12 mouse cellular contexts compared by ENCODE assay signal in the genomic region with DNA sequence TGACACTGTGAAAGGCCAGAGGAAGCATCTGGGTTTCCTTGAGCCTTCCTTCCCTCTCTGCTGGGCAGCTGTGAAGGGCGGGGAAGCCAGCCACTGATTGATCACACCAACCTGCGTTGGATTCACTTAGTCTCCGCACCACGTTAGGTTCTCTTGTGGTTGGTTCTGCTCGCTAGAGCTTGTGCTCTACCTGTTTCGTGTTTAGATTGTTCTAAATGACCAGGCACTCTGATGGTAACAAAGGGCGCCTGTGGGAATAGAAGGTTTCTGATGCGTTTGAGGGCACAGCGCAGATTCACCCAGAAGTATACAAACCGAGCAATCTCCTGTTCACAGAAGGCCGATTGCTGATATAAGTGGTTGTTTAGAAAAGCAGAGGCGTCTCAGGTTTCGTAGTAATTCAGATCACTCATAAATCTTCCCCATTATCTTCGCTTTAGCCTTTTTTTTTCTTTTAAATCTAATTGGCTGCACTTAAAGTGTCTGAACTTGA.
DNase-seq lines count a peak whose midpoint lies in the region; ATAC-seq lines count a peak whose summit lies in the region.
"Had no signal": no experiment of that assay in that cellular context is flagged by ENCODE, and none has a peak within 500 bp of the region (broad histone marks: within the 10 kb centered on the region; RNA-seq: fewer than 3 reads in every experiment).

No protein-coding gene starts in this region.

- H3K4me3 ChIP-seq in hindbrain, embryonic 16.5 days (ENCODE audit: low read length) = no peak overlapping the region
- H3K4me3 ChIP-seq in hindbrain, embryonic 10.5 days = no peak overlapping the region
- H3K4me3 ChIP-seq in forebrain, embryonic 16.5 days (replicated peaks; ENCODE audit: low read length) = no peak overlapping the region
- H3K4me3 ChIP-seq: layer of hippocampus, adult 2 months; lung, embryonic 15.5 days had no signal

- no peaks in the 10 kb centered on the region for H3K9me3 ChIP-seq in hindbrain, embryonic 16.5 days (ENCODE audit: control insufficient read depth, low read length)
- H3K9me3 ChIP-seq in hindbrain, embryonic 10.5 days = no peaks in the 10 kb centered on the region
- H3K9me3 ChIP-seq in forebrain, embryonic 16.5 days (ENCODE audit: control insufficient read depth, low read length) = no peaks in the 10 kb centered on the region
- H3K9me3 ChIP-seq: lung, embryonic 15.5 days had no signal

- no peaks in the 10 kb centered on the region for H3K36me3 ChIP-seq in hindbrain, embryonic 16.5 days (ENCODE audit: control insufficient read depth, insufficient read depth, low read length)
- no peaks in the 10 kb centered on the region for H3K36me3 ChIP-seq in hindbrain, embryonic 10.5 days
- no peaks in the 10 kb centered on the region for H3K36me3 ChIP-seq in forebrain, embryonic 16.5 days (ENCODE audit: control insufficient read depth, insufficient read depth)
- H3K36me3 ChIP-seq: lung, embryonic 15.5 days had no signal

- peaks cover 2% of the 10 kb centered on the region; the same call in 1 of the 2 replicates for H3K4me1 ChIP-seq in hindbrain, embryonic 16.5 days (ENCODE audit: control insufficient read depth, insufficient read depth, low read depth, low read length)
- H3K4me1 ChIP-seq in hindbrain, embryonic 10.5 days (replicated peaks) = peaks cover 8% of the 10 kb centered on the region
- H3K4me1 ChIP-seq in forebrain, embryonic 16.5 days (replicated peaks; ENCODE audit: control insufficient read depth, insufficient read depth, low read length) = no peaks in the 10 kb centered on the region

- no peaks in the 10 kb centered on the region for H3K27me3 ChIP-seq in hindbrain, embryonic 16.5 days (replicated peaks; ENCODE audit: control insufficient read depth, insufficient read depth, low read length)
- H3K27me3 ChIP-seq in hindbrain, embryonic 10.5 days (ENCODE audit: insufficient read depth, poor library complexity, severe bottlenecking) = no peaks in the 10 kb centered on the region
- H3K27me3 ChIP-seq in forebrain, embryonic 16.5 days (replicated peaks; ENCODE audit: control insufficient read depth, insufficient read depth, low read length) = 0 out of 2 replicates have a peak, but pooled peaks cover 2% of the 10 kb centered on the region
- H3K27me3 ChIP-seq: lung, embryonic 15.5 days had no signal

- WGBS in hindbrain, embryonic 16.5 days = 51% methylated on average over 14 of the region's 14 CpGs
- 60% methylated on average over 14 of the region's 14 CpGs for WGBS in hindbrain, embryonic 10.5 days
- WGBS in forebrain, embryonic 16.5 days = 64% methylated on average over 14 of the region's 14 CpGs

- no peak overlapping the region for H3K27ac ChIP-seq in hindbrain, embryonic 16.5 days (ENCODE audit: low read depth, low read length)
- H3K27ac ChIP-seq in hindbrain, embryonic 10.5 days = no peak overlapping the region
- no peak overlapping the region for H3K27ac ChIP-seq in forebrain, embryonic 16.5 days (ENCODE audit: low read length)
- H3K27ac ChIP-seq: layer of hippocampus, adult 2 months; lung, embryonic 15.5 days had no signal

- intact Hi-C loops in gastrocnemius, postnatal 14 days (cut with DNase I; ENCODE audit: low total_unique reads) = no loop called here

- H3K9ac ChIP-seq in hindbrain, embryonic 16.5 days (ENCODE audit: low read depth, low read length) = no peak overlapping the region
- H3K9ac ChIP-seq in forebrain, embryonic 16.5 days (replicated peaks; ENCODE audit: low read depth, low read length) = no peak overlapping the region
- H3K9ac ChIP-seq: lung, embryonic 15.5 days had no signal

- no peak for ATAC-seq in hindbrain, embryonic 16.5 days
- ATAC-seq in forebrain, embryonic 16.5 days = 0 out of 2 replicates have a peak, but pooled peaks have one; percentile 8
- ATAC-seq in monocyte, adult 5-6 weeks (replicated peaks; ENCODE audit: insufficient number of reproducible peaks, low FRiP score, low TSS enrichment, poor library complexity, severe bottlenecking) = 0 out of 2 replicates have a peak, but pooled peaks have one; percentile 34

- H3K4me2 ChIP-seq in hindbrain, embryonic 16.5 days (ENCODE audit: low read length) = 0 out of 2 replicates have a peak overlapping the region, but pooled peaks have one; percentile 19
- no peak overlapping the region for H3K4me2 ChIP-seq in forebrain, embryonic 16.5 days (ENCODE audit: low read length)
- H3K4me2 ChIP-seq: lung, embryonic 15.5 days had no signal

- DNase-seq in hindbrain, embryonic 10.5 days (ENCODE audit: low spot score) = no peak
- DNase-seq in MN1 (ENCODE audit: low spot score) = peak; percentile 51
- no peak for DNase-seq in gastrocnemius, postnatal 14 days
- no peak for DNase-seq in cerebellum, postnatal 4 days (ENCODE audit: low spot score in 2 of 2)
- no peak for DNase-seq in right cerebral cortex, postnatal 25 days
- DNase-seq: adrenal gland, adult 2 months; cerebellum, postnatal 25 days had no signal
